Mouse (Mus musculus) liver, embryonic 14.5 days (tissue): Measurements from ENCODE around the gene Rc3h1. TPM values are rescaled to one million over a fixed set of nuclear protein-coding genes. Genes with fewer than 3 reads are reported as not detected.

Experiments used
- ATAC-seq: fragments of 200-750 bp; cut with Nextera tagmentation; 2 replicates; pipeline ENCODE4 v1.8.0; 2017; ENCODE audit warnings: moderate number of reproducible peaks, mild to moderate bottlenecking, moderate library complexity; ENCODE audit not compliant: insufficient read depth
- DNase-seq, 3 experiments: peaks; one replicate each; pipeline ENCODE4 v3.0.0-alpha.2; 2012 to 2013; ENCODE audit warnings: low read depth in 3 of 3, low spot score in 3 of 3
- H3K27ac ChIP-seq: fragments of 300-500 bp; sonication (generic); 2 replicates; pipeline ENCODE4 v1.5.1; 2014; ENCODE audit warnings: moderate library complexity, mild to moderate bottlenecking, control low read depth, inconsistent platforms
- H3K27me3 ChIP-seq: fragments of 300-500 bp; sonication (generic); 2 replicates; pipeline ENCODE4 v1.6.1; 2014; ENCODE audit warnings: mild to moderate bottlenecking, low read length, moderate library complexity; ENCODE audit not compliant: control insufficient read depth, insufficient read depth
- H3K36me3 ChIP-seq: fragments of 300-500 bp; sonication (generic); replicated peaks from 2 replicates; pipeline ENCODE4 v1.6.1; 2014; ENCODE audit warnings: low read depth; ENCODE audit not compliant: control insufficient read depth, insufficient read depth
- H3K4me1 ChIP-seq, 2 experiments: fragments of 200-500 bp in 1 of 2; fragments of 300-500 bp in 1 of 2; sonication (generic) in 1 of 2; replicated peaks; 2 replicates each; pipeline ENCODE4 v1.6.1; 2012 to 2014; ENCODE audit warnings: antibody characterized with exemption in 1 of 2, inconsistent platforms in 1 of 2, low read length in 1 of 2; ENCODE audit not compliant: control insufficient read depth in 2 of 2, insufficient read depth in 2 of 2
- H3K4me2 ChIP-seq: fragments of 300-500 bp; sonication (generic); 2 replicates; pipeline ENCODE4 v1.6.1; 2014; ENCODE audit warnings: low read depth, mild to moderate bottlenecking, control low read depth, moderate library complexity
- H3K4me3 ChIP-seq, 2 experiments: fragments of 200-500 bp in 1 of 2; fragments of 300-500 bp in 1 of 2; sonication (generic) in 1 of 2; 2 replicates each; pipeline ENCODE4 v1.5.1; 2012 to 2014; ENCODE audit warnings: low read depth in 2 of 2, low read length in 2 of 2, mild to moderate bottlenecking in 2 of 2, control low read depth in 1 of 2, inconsistent platforms in 1 of 2, moderate library complexity in 1 of 2; ENCODE audit not compliant: insufficient read depth in 1 of 2
- H3K9ac ChIP-seq: fragments of 300-500 bp; sonication (generic); replicated peaks from 2 replicates; pipeline ENCODE4 v1.6.1; 2014; ENCODE audit warnings: mild to moderate bottlenecking, control low read depth, moderate library complexity
- H3K9me3 ChIP-seq: fragments of 300-500 bp; sonication (generic); 2 replicates; pipeline ENCODE4 v1.6.1; 2016; ENCODE audit warnings: low read length, mixed read lengths; ENCODE audit not compliant: control insufficient read depth
- CTCF ChIP-seq: IDR thresholded peaks from 2 replicates; pipeline ENCODE4 v1.5.1; 2016; ENCODE audit warnings: antibody characterized with exemption, low read depth, control low read depth
- EP300 ChIP-seq: IDR thresholded peaks from 2 replicates; pipeline ENCODE4 v1.6.1; 2016; ENCODE audit warnings: antibody characterized with exemption, low read depth
- WGBS: fragments of 180-500 bp; shearing (Covaris S2); extraction: QIAGEN DNeasy Blood & Tissue Kit; methylation state at CpG from one replicate; pipeline ENCODE4 v1.1.7; 2014; ENCODE audit not compliant: insufficient replicate concordance; 5-methylcytosine and 5-hydroxymethylcytosine counted together
- polyA plus RNA-seq, 2 experiments: library from polyadenylated mRNA; depleted of rRNA in 1 of 2; stranded (reverse) in 1 of 2; unstranded in 1 of 2; fragments of >200 nt; fragmentation: Nextera tagmentation in 1 of 2; extraction: Ambion mirVana in 1 of 2; gene quantifications; 2 replicates each; pipeline versions ENCODE4 v1.2.1 to v1.2.3; 2012 to 2014

The Rc3h1 gene
- polyA plus RNA-seq, 2 experiments, result 2.9 to 3.2 TPM

DNA sequence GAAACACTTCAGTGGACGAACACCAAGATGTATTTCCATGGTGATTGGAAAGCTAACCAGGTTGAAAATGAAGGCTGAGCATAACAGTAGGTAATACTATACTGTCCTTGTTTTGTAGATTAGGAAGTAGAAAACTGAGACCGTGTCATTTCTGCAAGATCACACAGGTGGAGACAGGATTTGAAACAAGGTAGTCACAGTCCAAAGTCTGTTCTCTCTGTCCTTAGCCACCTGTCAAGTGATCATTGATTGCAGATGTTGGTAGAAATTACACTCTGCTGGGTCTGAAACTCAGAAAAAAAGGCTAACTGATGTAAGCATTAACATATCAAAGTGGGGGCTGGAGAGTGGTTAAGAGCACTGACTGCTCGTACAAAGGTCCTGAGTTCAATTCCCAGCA is 21.9 kb upstream of the Rc3h1 start:
- ATAC-seq, result no peak
- no peaks in the 10 kb centered on the region for H3K4me1 ChIP-seq

DNA sequence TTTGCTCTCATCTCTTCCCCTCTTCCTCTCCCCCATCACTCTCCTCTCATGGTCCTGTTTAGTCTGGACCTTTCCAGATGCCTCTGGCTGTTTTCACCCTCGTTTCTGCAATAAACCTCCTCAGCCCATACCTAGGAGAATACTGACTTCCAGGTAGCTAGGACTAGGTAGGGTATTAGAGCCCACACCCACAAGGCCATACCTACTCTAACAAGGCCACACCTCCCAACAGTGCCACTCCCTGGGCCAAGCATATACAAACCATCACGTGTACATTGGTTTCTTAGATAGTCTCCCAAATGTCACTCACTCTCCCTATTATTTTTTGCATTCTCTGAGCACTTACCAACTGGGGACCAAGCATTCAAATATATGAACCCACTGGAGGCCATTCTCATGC is 21.2 kb upstream of the Rc3h1 start:
- no peak overlapping the region for H3K4me2 ChIP-seq
- no peaks in the 10 kb centered on the region for H3K36me3 ChIP-seq
- TF ChIP-seq CTCF (no peak), EP300 (no peak)
- DNase-seq, result no peak
- H3K9me3 ChIP-seq, result no peaks in the 10 kb centered on the region
- no peak overlapping the region for H3K9ac ChIP-seq
- no peak overlapping the region for H3K27ac ChIP-seq
- no peaks in the 10 kb centered on the region; the same call in 1 of the 2 replicates for H3K27me3 ChIP-seq
- 37% methylated on average over 2 of the region's 2 CpGs for WGBS
- no peak overlapping the region for H3K4me3 ChIP-seq
- H3K4me1 ChIP-seq, result no peaks in the 10 kb centered on the region
- ATAC-seq, result no peak

More for the DNA sequence above, 21.9 kb upstream of the Rc3h1 start:
- TF ChIP-seq CTCF (no peak), EP300 (no peak)
- H3K4me2 ChIP-seq, result no peak overlapping the region
- no peak overlapping the region for H3K9ac ChIP-seq
- no peak overlapping the region for H3K4me3 ChIP-seq
- no peaks in the 10 kb centered on the region for H3K27me3 ChIP-seq
- no peaks in the 10 kb centered on the region for H3K9me3 ChIP-seq
- WGBS, result 59% methylated on average over 3 of the region's 3 CpGs
- no peaks in the 10 kb centered on the region for H3K36me3 ChIP-seq
- no peak for DNase-seq
- H3K27ac ChIP-seq, result no peak overlapping the region

DNA sequence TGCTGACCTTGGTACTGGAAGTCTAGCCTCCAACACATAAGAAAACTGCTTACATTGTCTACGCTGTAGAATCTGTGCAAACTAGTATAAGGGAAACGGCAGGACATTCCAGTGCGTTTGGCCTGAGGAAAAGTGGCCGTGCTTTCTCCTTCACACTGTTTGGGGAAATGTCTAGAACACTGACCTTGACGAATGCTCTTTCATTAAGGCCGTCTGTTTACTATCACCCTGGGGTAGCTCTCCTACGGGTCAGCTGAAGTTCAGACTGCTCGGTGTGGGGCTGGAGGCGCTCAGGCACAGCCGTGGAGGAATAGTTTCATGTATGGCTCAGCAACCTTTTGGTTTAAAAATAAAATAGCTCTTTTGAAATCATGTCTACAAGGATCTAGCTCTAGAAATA is 6.5 kb upstream of the Rc3h1 start:
- H3K4me3 ChIP-seq, result no peak overlapping the region
- peaks cover 0 to 5% of the 10 kb centered on the region in 2 experiments; a peak in 3 of 4 replicates for H3K4me1 ChIP-seq
- H3K27ac ChIP-seq, result no peak overlapping the region
- no peaks in the 10 kb centered on the region for H3K36me3 ChIP-seq
- WGBS, result 63% methylated on average over 10 of the region's 10 CpGs
- H3K9me3 ChIP-seq, result no peaks in the 10 kb centered on the region
- no peak overlapping the region for H3K4me2 ChIP-seq
- H3K27me3 ChIP-seq, result no peaks in the 10 kb centered on the region
- no peak overlapping the region for H3K9ac ChIP-seq
- TF ChIP-seq EP300 (no peak), CTCF (no peak)
- DNase-seq (no peak), ATAC-seq (no peak)

DNA sequence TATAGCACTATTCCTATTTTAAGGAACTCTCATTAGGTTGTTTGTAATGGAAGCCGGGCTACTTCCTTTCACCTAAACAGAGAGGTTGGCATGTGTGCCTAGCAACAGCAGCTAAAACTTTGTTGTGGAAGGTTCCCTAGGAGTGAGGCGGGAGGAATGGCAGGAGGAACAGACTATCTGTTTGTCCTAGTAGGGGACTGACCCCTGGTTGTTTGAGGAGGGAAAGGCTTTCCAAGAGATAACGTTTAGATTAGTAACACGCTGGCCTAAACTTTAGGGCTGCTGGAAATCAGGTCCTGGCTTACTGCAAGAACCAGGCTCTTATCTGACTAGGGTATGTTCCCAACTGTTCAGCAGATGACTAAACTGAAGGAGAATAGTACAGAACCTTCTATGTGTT is 2.2 kb upstream of the Rc3h1 start:
- peaks cover 9 to 16% of the 10 kb centered on the region in 2 experiments for H3K4me1 ChIP-seq
- H3K27ac ChIP-seq, result no peak overlapping the region
- no peak overlapping the region for H3K4me3 ChIP-seq
- H3K27me3 ChIP-seq, result no peaks in the 10 kb centered on the region
- no peaks in the 10 kb centered on the region for H3K9me3 ChIP-seq
- no peak overlapping the region for H3K9ac ChIP-seq
- DNase-seq, result no peak
- WGBS, result 18% methylated on average over 4 of the region's 4 CpGs
- no peak for ATAC-seq
- no peaks in the 10 kb centered on the region for H3K36me3 ChIP-seq
- TF ChIP-seq EP300 (no peak), CTCF (no peak)
- H3K4me2 ChIP-seq, result no peak overlapping the region

DNA sequence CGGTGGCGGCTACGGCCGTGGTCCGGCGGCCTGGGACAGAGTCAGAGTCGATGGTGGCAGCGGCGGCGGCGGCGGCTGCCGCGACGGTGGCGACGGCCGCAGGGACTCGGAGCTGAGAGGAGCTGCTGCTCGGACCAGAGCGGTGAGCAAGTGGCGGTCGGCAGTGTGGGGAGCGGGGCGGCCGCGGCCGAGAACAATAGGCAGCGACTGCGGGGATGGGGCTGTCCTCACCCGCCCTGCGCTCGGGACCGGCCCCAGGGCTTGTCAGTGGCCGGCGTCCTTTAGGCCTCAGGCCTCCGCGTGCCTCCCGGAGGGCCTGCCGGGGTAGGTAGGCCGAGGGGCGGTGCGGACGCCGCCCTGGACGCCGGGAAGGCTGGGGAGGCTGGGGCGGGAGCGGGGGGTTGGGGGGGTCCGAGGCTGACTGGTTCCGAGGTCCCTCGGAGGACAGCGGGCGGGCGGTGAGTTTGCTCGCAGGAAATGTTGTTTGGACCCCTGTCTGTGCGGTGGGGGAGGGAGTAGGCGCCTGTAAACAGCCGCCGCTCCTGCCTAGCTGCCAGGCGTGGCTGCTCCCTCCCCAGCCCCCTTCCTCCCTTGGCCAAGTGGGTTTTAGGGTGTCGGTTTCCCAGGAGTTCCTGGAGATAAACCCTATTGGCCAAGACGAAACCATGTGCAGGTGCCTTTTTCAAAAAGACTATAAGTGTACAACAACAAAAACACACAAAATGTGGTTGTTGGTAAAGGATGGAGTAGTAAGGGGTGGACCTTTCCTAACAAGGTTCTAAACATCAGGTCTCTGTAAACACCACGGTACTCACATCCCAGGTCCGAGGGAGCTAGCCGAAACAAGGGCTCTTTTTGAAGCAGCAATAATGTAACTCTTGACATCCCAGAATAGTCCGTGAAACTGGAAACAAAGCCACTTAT is 602 bp downstream of the Rc3h1 start:
- Histone ChIP-seq H3K27ac (peak overlapping the region; percentile 66), H3K27me3 (no peaks in the 10 kb centered on the region), H3K9ac (peak overlapping the region; percentile 83), H3K36me3 (no peaks in the 10 kb centered on the region), H3K4me2 (peak overlapping the region; percentile 72), H3K9me3 (no peaks in the 10 kb centered on the region), H3K4me3 (peak overlapping the region; percentile 73 to 86), H3K4me1 (peaks cover 12 to 20% of the 10 kb centered on the region in 2 experiments)
- TF ChIP-seq EP300 (no peak), CTCF (no peak)
- peak; percentile 26 to 41 (median 35) for DNase-seq
- under 1% methylated on average over 67 of the region's 67 CpGs for WGBS
- ATAC-seq, result peak; percentile 74
